Mouse (Mus musculus) neural tube, embryonic 12.5 days (tissue): ENCODE data around the gene Ankmy1. TPM values are rescaled to one million over a fixed set of nuclear protein-coding genes. Genes with fewer than 3 reads are reported as not detected.
A peak's percentile ranks its signal among the peaks of the same experiment; 100 is the strongest.

Experiments
- ATAC-seq: fragments of 200-750 bp; cut with Nextera tagmentation; 2 replicates; pipeline ENCODE4 v1.8.0; 2017; ENCODE audit warnings: low read depth, mild to moderate bottlenecking, moderate TSS enrichment, moderate library complexity; ENCODE audit not compliant: low FRiP score
- H3K27ac ChIP-seq: fragments of 300-500 bp; sonication (generic); 2 replicates; pipeline ENCODE4 v1.5.1; 2016
- H3K27me3 ChIP-seq: fragments of 300-500 bp; sonication (generic); replicated peaks from 2 replicates; pipeline ENCODE4 v1.6.1; 2016; ENCODE audit warnings: mild to moderate bottlenecking
- H3K36me3 ChIP-seq: fragments of 300-500 bp; sonication (generic); 2 replicates; pipeline ENCODE4 v1.6.1; 2016; ENCODE audit warnings: mild to moderate bottlenecking
- H3K4me1 ChIP-seq: fragments of 300-500 bp; sonication (generic); 2 replicates; pipeline ENCODE4 v1.6.1; 2016
- H3K4me2 ChIP-seq: fragments of 300-500 bp; sonication (generic); replicated peaks from 2 replicates; pipeline ENCODE4 v1.6.1; 2016; ENCODE audit warnings: mild to moderate bottlenecking
- H3K4me3 ChIP-seq: fragments of 300-500 bp; sonication (generic); 2 replicates; pipeline ENCODE4 v1.5.1; 2016
- H3K9ac ChIP-seq: fragments of 300-500 bp; sonication (generic); 2 replicates; pipeline ENCODE4 v1.6.1; 2016; ENCODE audit warnings: mild to moderate bottlenecking
- H3K9me3 ChIP-seq: fragments of 300-500 bp; sonication (generic); 2 replicates; pipeline ENCODE4 v1.6.1; 2016; ENCODE audit warnings: mild to moderate bottlenecking
- WGBS: fragments of 180-500 bp; shearing (Covaris S2); methylation state at CpG from one replicate; pipeline ENCODE4 v1.1.7; 2016; 5-methylcytosine and 5-hydroxymethylcytosine counted together
- polyA plus RNA-seq: library from polyadenylated mRNA; unstranded; fragments of >200 nt; fragmentation: Nextera tagmentation; extraction: Ambion mirVana; gene quantifications from 2 replicates; pipeline ENCODE4 v1.2.1, GENCODE M21; 2016

Gene Ankmy1
- polyA plus RNA-seq, 1 experiment from 2014 or later: 0.65 TPM

DNA sequence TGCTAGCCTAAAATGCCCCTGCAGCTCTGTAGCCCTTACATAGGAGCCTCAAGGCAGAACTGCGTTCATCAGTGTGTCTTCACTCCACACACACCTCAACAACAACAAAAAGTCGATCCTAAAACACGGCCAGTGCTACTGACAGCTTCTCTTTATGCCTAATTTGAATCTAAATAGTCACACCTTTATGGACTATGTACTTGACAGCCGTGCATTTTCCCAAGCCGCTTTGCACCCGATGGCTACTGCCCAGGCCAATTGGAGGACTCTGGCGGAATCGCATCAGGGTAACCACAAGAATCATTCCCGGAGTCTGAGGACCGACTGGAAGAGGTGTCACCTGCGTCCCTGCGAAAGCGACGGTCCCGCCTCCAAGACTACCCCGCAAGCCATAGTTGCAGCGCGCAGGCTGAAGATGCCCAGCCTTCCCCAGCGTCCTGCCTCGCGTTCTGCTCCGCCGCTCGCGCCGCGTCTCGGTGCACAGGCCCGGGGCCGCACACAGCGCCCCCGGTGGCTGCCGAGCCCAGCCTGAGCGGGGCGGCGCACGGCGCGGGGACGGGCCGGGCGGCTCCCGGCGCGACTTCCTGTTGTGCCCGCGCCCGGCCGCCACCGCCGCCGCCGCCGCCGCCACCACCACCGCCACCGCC, 7.7 kb upstream of the Ankmy1 start, which contains the start of gene Rnpepl1:
Gene Rnpepl1 (plus strand): TSS at position 545 of the 647 bp plus-strand sequence.
- Histone ChIP-seq H3K36me3 (peaks cover 12% of the 10 kb centered on the region), H3K4me1 (peaks cover 38% of the 10 kb centered on the region), H3K27me3 (no peaks in the 10 kb centered on the region), H3K9ac (peak within 1 kb of the TSS; percentile 97), H3K4me2 (peak within 1 kb of the TSS; percentile 83), H3K9me3 (no peaks in the 10 kb centered on the region), H3K27ac (peak within 1 kb of the TSS; percentile 85), H3K4me3 (peak within 1 kb of the TSS; percentile 92)
- WGBS: under 1% methylated on average over 45 of the region's 57 CpGs
- peak; percentile 45 for ATAC-seq

DNA sequence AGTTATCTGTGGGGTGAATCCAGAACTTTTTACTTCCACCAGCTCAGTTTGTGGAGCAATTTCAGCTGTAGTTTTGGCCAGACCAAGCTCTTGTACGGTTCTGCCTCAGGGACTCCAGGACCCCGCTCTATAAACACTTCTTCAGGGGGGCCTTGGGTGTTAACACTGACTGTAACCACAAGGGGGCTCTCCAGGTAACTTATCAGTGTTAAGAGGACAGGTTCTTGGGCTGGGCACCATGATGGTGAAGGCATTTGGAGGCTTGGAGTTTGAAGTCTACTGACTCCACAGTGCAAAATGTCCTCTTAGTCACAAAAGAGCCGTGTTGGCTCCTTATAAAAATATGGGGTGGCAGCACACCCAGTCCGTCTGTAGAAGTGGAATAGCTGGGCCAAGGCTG, 6.4 kb upstream of the Ankmy1 start:
- 71% methylated on average over 4 of the region's 4 CpGs for WGBS
- H3K9me3 ChIP-seq: no peaks in the 10 kb centered on the region
- H3K27ac ChIP-seq: no peak overlapping the region
- H3K4me3 ChIP-seq: no peak overlapping the region
- no peak overlapping the region for H3K4me2 ChIP-seq
- peaks cover 3% of the 10 kb centered on the region; the same call in 1 of the 2 replicates for H3K36me3 ChIP-seq
- peaks cover 38% of the 10 kb centered on the region for H3K4me1 ChIP-seq
- no peaks in the 10 kb centered on the region for H3K27me3 ChIP-seq
- ATAC-seq: no peak
- H3K9ac ChIP-seq: no peak overlapping the region

DNA sequence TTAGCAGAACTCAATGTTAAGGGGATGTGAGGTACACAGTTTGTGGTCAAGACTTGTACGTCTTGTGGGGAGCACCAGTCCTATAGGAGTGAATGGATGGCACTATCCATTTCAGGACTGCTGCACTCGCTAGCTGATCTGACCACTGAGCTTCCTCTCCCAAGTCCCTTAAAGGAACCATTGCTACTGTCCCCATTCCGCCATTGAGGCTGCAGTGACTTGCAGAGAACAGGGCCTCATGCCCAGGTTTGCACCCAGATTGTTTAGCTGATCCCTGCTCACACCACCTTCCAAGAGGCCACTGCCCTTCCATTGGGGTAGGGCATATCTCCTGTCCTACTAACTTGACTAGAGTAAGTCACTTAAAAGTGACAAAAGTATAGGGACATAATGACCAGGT, 6.0 kb upstream of the Ankmy1 start:
- Histone ChIP-seq H3K4me1 (peaks cover 38% of the 10 kb centered on the region), H3K4me3 (no peak overlapping the region), H3K4me2 (no peak overlapping the region), H3K36me3 (no peaks in the 10 kb centered on the region), H3K27me3 (no peaks in the 10 kb centered on the region), H3K9ac (no peak overlapping the region), H3K27ac (no peak overlapping the region), H3K9me3 (no peaks in the 10 kb centered on the region)
- WGBS: 91% methylated on average over 3 of the region's 3 CpGs
- no peak for ATAC-seq

DNA sequence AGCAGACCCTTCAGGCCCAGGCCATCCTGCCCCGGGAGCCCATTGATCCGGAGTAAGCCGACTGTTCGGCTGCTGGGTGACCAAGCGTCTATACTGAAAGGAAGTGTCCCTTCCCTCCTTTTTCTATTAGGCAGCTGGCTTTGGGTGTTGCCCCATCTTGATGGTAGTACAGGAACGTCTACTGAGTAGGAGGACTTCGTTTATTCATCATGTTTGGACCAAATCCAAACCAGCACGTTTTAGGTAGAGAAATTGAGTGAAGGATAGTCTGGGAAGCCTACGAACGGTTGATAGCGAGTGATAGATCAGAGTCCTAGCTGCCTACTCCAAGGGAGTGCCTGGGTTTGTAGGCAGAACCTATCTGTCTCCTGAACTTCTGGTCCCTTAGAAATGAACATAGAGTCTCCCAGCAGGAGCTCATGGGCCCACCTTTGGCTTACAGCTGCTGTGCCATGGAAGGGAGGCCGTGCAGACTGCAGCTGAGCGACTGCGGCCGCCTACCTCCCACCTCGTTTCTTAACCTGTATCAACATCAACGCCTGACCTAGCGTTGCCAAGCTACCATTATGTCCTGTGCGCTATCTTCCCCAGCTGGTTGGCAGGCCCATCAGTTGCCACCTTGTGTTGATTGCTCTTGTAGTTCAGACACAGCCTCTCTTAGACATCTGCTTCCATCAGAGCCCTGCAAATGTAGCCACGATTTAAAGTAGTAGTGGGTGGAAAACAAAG, 5.1 kb upstream of the Ankmy1 start:
- no peak for ATAC-seq
- peak overlapping the region; percentile 68 for H3K4me2 ChIP-seq
- no peaks in the 10 kb centered on the region for H3K27me3 ChIP-seq
- H3K4me3 ChIP-seq: peak overlapping the region; percentile 72
- H3K27ac ChIP-seq: 0 out of 2 replicates have a peak overlapping the region, but pooled peaks have one; percentile 44
- no peaks in the 10 kb centered on the region for H3K36me3 ChIP-seq
- H3K9ac ChIP-seq: peak overlapping the region; percentile 61
- 48% methylated on average over 20 of the region's 20 CpGs for WGBS
- peaks cover 40% of the 10 kb centered on the region for H3K4me1 ChIP-seq
- no peaks in the 10 kb centered on the region for H3K9me3 ChIP-seq

DNA sequence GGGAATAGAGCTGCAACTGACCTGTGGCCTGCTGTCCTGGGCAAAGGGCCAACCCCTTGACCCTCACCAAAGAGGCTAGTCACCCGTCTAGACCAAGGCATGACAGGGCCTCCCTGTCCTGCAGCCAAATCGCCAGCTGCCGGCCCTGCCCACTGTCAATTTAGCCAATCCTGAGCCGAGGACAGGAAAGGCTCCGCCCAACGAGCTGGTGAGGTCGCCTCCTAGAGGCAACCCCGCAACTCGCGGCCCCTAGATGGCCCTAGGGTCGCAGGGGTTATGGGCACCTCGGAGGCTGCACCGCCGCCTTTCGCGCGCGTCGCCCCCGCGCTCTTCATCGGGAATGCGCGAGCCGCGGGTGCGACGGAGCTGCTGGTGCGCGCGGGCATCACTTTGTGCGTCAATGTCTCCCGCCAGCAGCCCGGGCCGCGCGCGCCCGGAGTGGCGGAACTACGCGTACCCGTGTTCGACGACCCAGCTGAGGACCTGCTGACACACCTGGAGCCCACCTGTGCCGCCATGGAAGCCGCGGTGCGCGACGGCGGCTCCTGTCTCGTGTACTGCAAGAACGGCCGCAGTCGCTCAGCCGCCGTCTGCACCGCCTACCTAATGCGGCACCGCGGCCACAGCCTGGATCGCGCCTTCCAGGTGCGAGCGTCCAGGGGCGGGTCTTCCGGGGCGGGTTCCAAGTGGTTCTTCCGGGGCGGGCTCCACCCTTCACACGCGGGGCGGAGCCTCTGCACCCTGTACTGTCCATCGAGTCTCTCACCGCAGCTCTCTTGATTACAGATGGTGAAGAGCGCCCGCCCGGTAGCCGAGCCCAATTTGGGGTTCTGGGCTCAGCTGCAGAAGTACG, 4.3 kb upstream of the Ankmy1 start, which contains the start of gene Dusp28:
Gene Dusp28 (plus strand): TSS at position 203 of the 853 bp plus-strand sequence.
- peak; percentile 92 for ATAC-seq
- WGBS: under 1% methylated on average over 81 of the region's 81 CpGs
- H3K9me3 ChIP-seq: no peaks in the 10 kb centered on the region
- peak within 1 kb of the TSS; percentile 44 for H3K27ac ChIP-seq
- 0 out of 2 replicates have a peak, but pooled peaks cover 4% of the 10 kb centered on the region for H3K27me3 ChIP-seq
- H3K4me1 ChIP-seq: peaks cover 36% of the 10 kb centered on the region
- H3K36me3 ChIP-seq: no peaks in the 10 kb centered on the region
- H3K4me3 ChIP-seq: peak within 1 kb of the TSS; percentile 72
- H3K9ac ChIP-seq: peak within 1 kb of the TSS; percentile 61
- H3K4me2 ChIP-seq: peak within 1 kb of the TSS; percentile 68

DNA sequence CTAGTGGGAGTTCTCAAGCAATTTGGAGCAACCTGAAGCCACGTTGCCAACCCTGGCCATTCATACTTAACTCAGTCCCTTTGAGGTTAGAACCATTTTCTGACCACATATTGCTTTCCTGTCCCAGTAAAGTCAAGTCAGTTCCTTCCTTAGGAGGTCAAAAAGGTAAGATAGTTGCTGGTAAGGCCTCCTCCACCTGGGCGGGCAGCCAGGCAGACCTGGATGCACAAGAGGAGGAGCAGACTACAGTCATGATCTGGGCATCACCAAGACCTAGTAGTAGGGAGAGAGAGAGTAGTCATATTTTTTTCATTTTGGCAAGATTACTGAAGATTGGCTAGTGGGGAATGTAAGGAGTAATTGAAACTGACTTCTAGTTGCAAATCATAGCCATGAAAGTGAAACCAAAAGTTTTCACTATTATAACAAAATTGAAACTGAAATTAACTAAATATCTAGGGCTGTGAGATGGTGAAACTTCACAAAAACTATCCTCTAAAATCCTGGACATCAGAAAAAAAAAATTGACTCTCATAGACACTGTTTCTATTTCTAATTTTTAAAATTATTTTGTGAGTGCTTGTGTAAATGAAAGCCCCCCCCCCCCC, 3.1 kb upstream of the Ankmy1 start:
- H3K27me3 ChIP-seq: 0 out of 2 replicates have a peak, but pooled peaks cover 4% of the 10 kb centered on the region
- no peak overlapping the region for H3K9ac ChIP-seq
- WGBS: 96% methylated on average over 2 of the region's 2 CpGs
- H3K27ac ChIP-seq: no peak overlapping the region
- no peak overlapping the region for H3K4me3 ChIP-seq
- no peaks in the 10 kb centered on the region for H3K9me3 ChIP-seq
- no peaks in the 10 kb centered on the region for H3K36me3 ChIP-seq
- H3K4me1 ChIP-seq: peaks cover 28% of the 10 kb centered on the region
- no peak overlapping the region for H3K4me2 ChIP-seq
- no peak for ATAC-seq

DNA sequence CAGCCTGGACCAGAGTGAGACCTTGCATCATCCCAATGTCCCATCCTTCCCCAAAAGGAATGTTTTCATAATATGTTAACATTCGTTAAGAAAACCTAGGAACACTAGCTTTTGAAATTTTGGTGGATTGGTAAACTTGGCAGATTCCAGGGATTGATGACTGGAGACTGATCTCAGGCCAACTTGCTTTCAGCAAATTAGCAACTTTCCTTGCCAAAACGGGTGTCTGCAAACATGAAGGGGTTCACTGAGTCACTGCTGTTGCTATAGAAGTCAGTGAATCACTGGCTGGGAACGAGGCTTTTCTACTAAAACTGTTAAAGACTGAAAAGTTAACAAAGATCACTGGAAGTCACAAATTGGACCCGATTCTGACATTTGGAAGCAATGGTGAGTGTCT, 921 bp upstream of the Ankmy1 start:
- no peak overlapping the region for H3K9ac ChIP-seq
- WGBS: 83% methylated on average over 4 of the region's 4 CpGs
- peaks cover 19% of the 10 kb centered on the region; the same call in 1 of the 2 replicates for H3K4me1 ChIP-seq
- H3K9me3 ChIP-seq: no peaks in the 10 kb centered on the region
- H3K36me3 ChIP-seq: no peaks in the 10 kb centered on the region
- ATAC-seq: no peak
- H3K27ac ChIP-seq: no peak overlapping the region
- H3K27me3 ChIP-seq: peaks cover 8% of the 10 kb centered on the region; the same call in 1 of the 2 replicates
- no peak overlapping the region for H3K4me2 ChIP-seq
- H3K4me3 ChIP-seq: no peak overlapping the region

DNA sequence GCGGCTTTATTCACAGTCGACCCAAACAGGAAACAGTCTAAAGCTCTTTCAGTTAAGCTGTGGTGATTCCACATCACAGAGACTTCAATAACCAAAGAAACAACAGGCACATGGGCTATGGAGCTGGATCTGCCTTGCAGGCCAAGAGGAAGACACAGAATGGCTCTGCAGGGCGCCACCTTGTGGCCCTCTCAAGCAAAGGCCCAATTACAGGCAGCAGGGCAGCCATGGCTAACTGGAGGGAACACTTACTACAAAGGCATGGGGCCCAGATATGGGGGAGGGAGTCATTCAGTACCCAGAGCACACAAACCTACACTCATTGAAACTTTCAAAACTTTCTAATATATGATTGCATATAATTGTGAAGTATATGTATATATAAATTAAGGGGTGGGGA, 7.6 kb downstream of the Ankmy1 start:
- Histone ChIP-seq H3K4me1 (no peaks in the 10 kb centered on the region), H3K36me3 (no peaks in the 10 kb centered on the region), H3K27me3 (peaks cover 3% of the 10 kb centered on the region; the same call in 1 of the 2 replicates), H3K4me2 (no peak overlapping the region), H3K9ac (no peak overlapping the region), H3K4me3 (no peak overlapping the region), H3K9me3 (no peaks in the 10 kb centered on the region), H3K27ac (no peak overlapping the region)
- peak; percentile 77 for ATAC-seq
- 7% methylated on average over 3 of the region's 3 CpGs for WGBS

DNA sequence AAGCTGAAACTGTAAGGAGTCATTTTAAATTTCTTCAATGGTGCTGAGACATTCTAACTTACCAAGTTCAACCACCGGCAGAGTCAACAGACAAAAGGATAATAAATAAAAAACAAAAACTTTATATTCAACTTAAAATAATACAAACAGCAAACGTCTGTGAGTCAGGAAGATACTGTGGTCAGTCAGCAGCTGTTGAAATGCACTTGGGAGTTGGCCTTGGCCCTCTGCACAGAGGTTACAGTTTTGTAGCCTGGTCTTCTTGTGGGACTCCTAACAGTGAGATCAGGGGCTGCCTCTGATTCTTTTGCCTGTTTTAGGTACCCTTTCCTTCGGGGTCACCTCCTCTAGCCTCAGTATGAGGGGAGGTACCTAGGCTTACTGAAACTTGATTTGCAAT, 8.8 kb downstream of the Ankmy1 start:
- no peak overlapping the region for H3K27ac ChIP-seq
- no peak for ATAC-seq
- H3K27me3 ChIP-seq: no peaks in the 10 kb centered on the region
- no peak overlapping the region for H3K9ac ChIP-seq
- H3K9me3 ChIP-seq: no peaks in the 10 kb centered on the region
- no peak overlapping the region for H3K4me3 ChIP-seq
- no peak overlapping the region for H3K4me2 ChIP-seq
- 74% methylated on average over 3 of the region's 3 CpGs for WGBS
- H3K4me1 ChIP-seq: no peaks in the 10 kb centered on the region
- no peaks in the 10 kb centered on the region for H3K36me3 ChIP-seq

DNA sequence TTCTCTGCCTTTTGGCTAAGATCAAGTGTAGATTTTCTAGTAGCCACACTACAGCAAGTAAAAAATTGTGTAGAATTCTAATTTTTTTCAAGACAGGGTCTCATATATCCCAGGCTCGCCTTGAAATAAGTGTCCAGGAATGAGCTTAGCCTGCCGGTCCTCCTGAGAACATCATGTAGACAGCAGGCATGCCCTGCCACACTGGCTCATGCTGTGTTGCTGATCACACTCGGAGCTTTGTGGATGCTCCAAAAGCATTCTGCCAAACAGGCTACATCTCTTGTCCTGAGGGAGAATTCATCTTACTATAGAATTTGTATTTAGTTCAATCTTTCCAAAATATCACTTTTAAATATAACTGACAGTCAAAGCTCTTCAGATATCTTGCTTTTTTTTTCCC, 9.9 kb downstream of the Ankmy1 start:
- no peak overlapping the region for H3K27ac ChIP-seq
- 72% methylated on average over 3 of the region's 3 CpGs for WGBS
- no peak overlapping the region for H3K4me3 ChIP-seq
- H3K27me3 ChIP-seq: no peaks in the 10 kb centered on the region
- H3K9me3 ChIP-seq: no peaks in the 10 kb centered on the region
- no peak overlapping the region for H3K4me2 ChIP-seq
- no peak for ATAC-seq
- no peak overlapping the region for H3K9ac ChIP-seq
- H3K36me3 ChIP-seq: no peaks in the 10 kb centered on the region
- H3K4me1 ChIP-seq: no peaks in the 10 kb centered on the region

DNA sequence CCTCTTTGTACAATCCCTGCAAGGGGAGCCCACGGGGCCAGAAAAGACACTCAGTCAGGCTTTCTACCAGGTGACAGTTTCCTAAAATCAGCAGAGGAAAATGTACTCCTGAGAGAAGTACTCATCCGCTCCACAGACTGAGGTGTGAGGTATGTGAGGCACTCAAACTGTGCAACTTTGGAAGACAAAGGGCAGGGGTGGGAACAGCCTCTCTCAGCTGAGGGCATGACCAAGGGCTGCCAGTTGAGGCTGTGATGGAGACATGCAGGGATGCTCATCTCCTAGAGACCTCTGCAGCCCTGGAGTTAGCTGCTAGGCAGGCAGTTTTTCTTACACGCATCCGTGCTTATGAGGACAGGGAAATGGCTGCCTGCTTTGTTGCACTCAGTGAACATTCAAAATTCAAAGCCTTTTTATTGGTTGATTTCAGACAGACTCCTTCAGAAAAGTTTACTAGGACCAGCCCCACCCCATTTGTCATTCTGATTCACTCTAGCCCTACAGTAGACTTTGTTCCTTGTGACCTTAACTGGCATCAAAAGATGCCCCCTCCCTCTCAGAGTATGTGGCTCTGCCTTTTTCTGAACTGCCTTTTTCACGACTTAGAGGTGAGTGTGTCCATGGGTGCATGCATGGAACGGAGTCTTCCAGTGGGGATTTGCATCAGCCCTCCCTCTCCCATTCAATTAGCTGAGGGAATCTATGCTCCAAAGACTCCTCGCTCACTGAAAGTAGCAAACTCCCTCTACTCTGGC, 13.6 kb downstream of the Ankmy1 start:
- Histone ChIP-seq H3K4me2 (no peak overlapping the region), H3K9ac (no peak overlapping the region), H3K36me3 (no peaks in the 10 kb centered on the region), H3K27me3 (no peaks in the 10 kb centered on the region), H3K9me3 (no peaks in the 10 kb centered on the region), H3K4me3 (no peak overlapping the region), H3K4me1 (no peaks in the 10 kb centered on the region), H3K27ac (no peak overlapping the region)
- 71% methylated on average over 7 of the region's 7 CpGs for WGBS
- ATAC-seq: no peak
